In the genomic region with DNA sequence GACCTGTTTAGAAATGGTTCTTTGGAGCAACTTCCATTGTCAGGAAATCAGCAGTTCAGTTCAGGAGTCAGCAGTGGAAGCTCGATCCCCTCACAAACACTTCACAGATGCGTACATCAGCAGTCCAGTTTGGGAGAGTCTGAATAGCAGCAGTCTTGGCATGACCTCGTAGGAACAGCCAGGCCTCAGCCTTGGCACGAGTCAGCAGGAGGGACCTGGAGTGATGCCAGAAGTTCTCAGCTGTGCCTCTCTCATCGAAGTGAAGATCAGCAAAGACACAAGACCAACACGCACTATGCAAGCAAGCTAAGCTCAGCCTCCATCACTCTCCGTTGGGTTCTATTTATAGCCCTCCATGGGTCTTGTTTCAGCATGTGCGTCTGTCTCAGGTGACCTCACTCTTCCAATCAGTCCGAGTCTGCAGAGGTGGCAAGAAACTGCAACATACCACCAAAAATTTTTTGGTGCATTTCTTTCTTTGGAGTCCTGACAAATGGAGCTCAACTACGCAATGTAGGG, we compare ENCODE assay signal across 10 mouse cellular contexts. TPM values are rescaled to one million over a fixed set of nuclear protein-coding genes. Genes with fewer than 3 reads are reported as not detected.
DNase-seq lines count a peak whose midpoint lies in the region; ATAC-seq lines count a peak whose summit lies in the region.
"Had no signal": no experiment of that assay in that cellular context is flagged by ENCODE, and none has a peak within 500 bp of the region (broad histone marks: within the 10 kb centered on the region; RNA-seq: fewer than 3 reads in every experiment).

No protein-coding gene starts in this region.

- H3K4me3 ChIP-seq in embryonic facial prominence, embryonic 14.5 days (ENCODE audit: low read depth, low read length), result no peak overlapping the region
- H3K4me3 ChIP-seq in embryonic facial prominence, embryonic 10.5 days, result no peak overlapping the region
- no peak overlapping the region for H3K4me3 ChIP-seq in kidney, embryonic 16.5 days (ENCODE audit: low read length)
- H3K4me3 ChIP-seq: lung, embryonic 15.5 days had no signal

- H3K4me2 ChIP-seq in embryonic facial prominence, embryonic 14.5 days (ENCODE audit: low read depth, low read length), result no peak overlapping the region
- no peak overlapping the region for H3K4me2 ChIP-seq in kidney, embryonic 16.5 days (replicated peaks; ENCODE audit: low read depth, low read length)
- H3K4me2 ChIP-seq: lung, embryonic 15.5 days had no signal

- no peak overlapping the region for H3K9ac ChIP-seq in embryonic facial prominence, embryonic 14.5 days (ENCODE audit: low read depth, low read length)
- no peak overlapping the region for H3K9ac ChIP-seq in kidney, embryonic 16.5 days (replicated peaks; ENCODE audit: low read length)
- H3K9ac ChIP-seq: lung, embryonic 15.5 days had no signal

- no peak overlapping the region for H3K27ac ChIP-seq in embryonic facial prominence, embryonic 14.5 days (replicated peaks; ENCODE audit: low read depth, low read length)
- H3K27ac ChIP-seq in embryonic facial prominence, embryonic 10.5 days (replicated peaks), result no peak overlapping the region
- H3K27ac ChIP-seq in kidney, embryonic 16.5 days (ENCODE audit: low read length), result no peak overlapping the region
- H3K27ac ChIP-seq: lung, embryonic 15.5 days had no signal

- H3K9me3 ChIP-seq in embryonic facial prominence, embryonic 14.5 days (ENCODE audit: control insufficient read depth, low read length), result no peaks in the 10 kb centered on the region
- no peaks in the 10 kb centered on the region for H3K9me3 ChIP-seq in embryonic facial prominence, embryonic 10.5 days
- no peaks in the 10 kb centered on the region for H3K9me3 ChIP-seq in kidney, embryonic 16.5 days (ENCODE audit: low read length)
- H3K9me3 ChIP-seq: lung, embryonic 15.5 days had no signal

- H3K36me3 ChIP-seq in embryonic facial prominence, embryonic 14.5 days (ENCODE audit: control insufficient read depth, insufficient read depth, low read length), result no peaks in the 10 kb centered on the region
- no peaks in the 10 kb centered on the region for H3K36me3 ChIP-seq in embryonic facial prominence, embryonic 10.5 days (replicated peaks)
- no peaks in the 10 kb centered on the region for H3K36me3 ChIP-seq in kidney, embryonic 16.5 days (ENCODE audit: insufficient read depth, low read length)
- H3K36me3 ChIP-seq: lung, embryonic 15.5 days had no signal

- WGBS in embryonic facial prominence, embryonic 14.5 days, result 66% methylated on average over 10 of the region's 10 CpGs
- WGBS in embryonic facial prominence, embryonic 10.5 days, result 89% methylated on average over 10 of the region's 10 CpGs
- WGBS in kidney, embryonic 16.5 days, result 73% methylated on average over 10 of the region's 10 CpGs

- no peak for ATAC-seq in embryonic facial prominence, embryonic 14.5 days (ENCODE audit: low read depth)
- ATAC-seq in kidney, embryonic 16.5 days (ENCODE audit: low FRiP score, low TSS enrichment), result no peak

- H3K4me1 ChIP-seq in embryonic facial prominence, embryonic 14.5 days (ENCODE audit: control insufficient read depth, insufficient read depth, low read length), result no peaks in the 10 kb centered on the region
- H3K4me1 ChIP-seq in embryonic facial prominence, embryonic 10.5 days, result no peaks in the 10 kb centered on the region
- H3K4me1 ChIP-seq in kidney, embryonic 16.5 days (ENCODE audit: insufficient read depth, low read length), result no peaks in the 10 kb centered on the region
- H3K4me1 ChIP-seq: lung, embryonic 15.5 days had no signal

- DNase-seq in embryonic facial prominence, embryonic 14.5 days (ENCODE audit: low spot score), result peak; percentile 39
- no peak for DNase-seq in embryonic facial prominence, embryonic 10.5 days (ENCODE audit: low spot score)
- peak; percentile 11 for DNase-seq in kidney, adult 9 months
- DNase-seq in urinary bladder, postnatal 14 days (ENCODE audit: low spot score), result peak; percentile 17
- DNase-seq in urinary bladder, postnatal 10 days (ENCODE audit: low spot score), result no peak
- no peak for DNase-seq in frontal cortex, postnatal 25 days (ENCODE audit: low spot score in 2 of 2)
- no peak for DNase-seq in neural tube, embryonic 10.5 days (ENCODE audit: extremely low spot score, low spot score)
- DNase-seq: B cell, adult 2 months had no signal

- no peaks in the 10 kb centered on the region for H3K27me3 ChIP-seq in embryonic facial prominence, embryonic 14.5 days (replicated peaks; ENCODE audit: control insufficient read depth, insufficient read depth, low read length)
- no peaks in the 10 kb centered on the region for H3K27me3 ChIP-seq in embryonic facial prominence, embryonic 10.5 days (replicated peaks; ENCODE audit: low read depth, poor library complexity, severe bottlenecking)
- H3K27me3 ChIP-seq in kidney, embryonic 16.5 days (ENCODE audit: insufficient read depth, low read length), result no peaks in the 10 kb centered on the region
- H3K27me3 ChIP-seq: lung, embryonic 15.5 days had no signal

RNA-seq across cellular contexts. Expression of a gene that starts 15.0 kb away (rescaled TPM):
- polyA plus RNA-seq in embryonic facial prominence, embryonic 14.5 days (2014; fragmentation: Nextera tagmentation; extraction: Ambion mirVana), result not detected in 2 replicates
- polyA plus RNA-seq in embryonic facial prominence, embryonic 10.5 days (2016; fragmentation: Nextera tagmentation; extraction: Ambion mirVana), result not detected in 2 replicates
- not detected in 2 replicates for polyA plus RNA-seq in kidney, embryonic 16.5 days (2015; fragmentation: Nextera tagmentation; extraction: Ambion mirVana)
- polyA plus RNA-seq: lung, embryonic 15.5 days had no signal

RNA-seq across cellular contexts. Expression of a gene that starts 36.6 kb away (rescaled TPM):
- 19.0 and 22.8 TPM in 2 replicates for polyA plus RNA-seq in embryonic facial prominence, embryonic 14.5 days (2014; fragmentation: Nextera tagmentation; extraction: Ambion mirVana)
- polyA plus RNA-seq in embryonic facial prominence, embryonic 10.5 days (2016; fragmentation: Nextera tagmentation; extraction: Ambion mirVana), result 23.5 and 24.3 TPM in 2 replicates
- 26.6 and 28.7 TPM in 2 replicates for polyA plus RNA-seq in kidney, embryonic 16.5 days (2015; fragmentation: Nextera tagmentation; extraction: Ambion mirVana)

RNA-seq across cellular contexts. Expression of a gene that starts 54.7 kb away (rescaled TPM):
- polyA plus RNA-seq in embryonic facial prominence, embryonic 14.5 days (2014; fragmentation: Nextera tagmentation; extraction: Ambion mirVana), result 9.9 and 10.7 TPM in 2 replicates
- polyA plus RNA-seq in embryonic facial prominence, embryonic 10.5 days (2016; fragmentation: Nextera tagmentation; extraction: Ambion mirVana), result 17.6 and 18.3 TPM in 2 replicates
- polyA plus RNA-seq in kidney, embryonic 16.5 days (2015; fragmentation: Nextera tagmentation; extraction: Ambion mirVana), result 16.6 and 16.8 TPM in 2 replicates

Comparison
In these comparisons a context has a peak if more than half of its experiments do, and no peak if none do; other contexts are left out.
1. DNase-seq: peak in embryonic facial prominence, embryonic 14.5 days (single experiment), kidney, adult 9 months (single experiment) and urinary bladder, postnatal 14 days (single experiment); none in embryonic facial prominence, embryonic 10.5 days (single experiment), urinary bladder, postnatal 10 days (single experiment), frontal cortex, postnatal 25 days (0 of 2) and neural tube, embryonic 10.5 days (single experiment).